Mouse (Mus musculus) intestine, embryonic 14.5 days (tissue): ENCODE measurements around the gene H2-DMb1. TPM values are rescaled to one million over a fixed set of nuclear protein-coding genes. Genes with fewer than 3 reads are reported as not detected.

Experiments used
- ATAC-seq: fragments of 200-750 bp; cut with Nextera tagmentation; replicated peaks from 2 replicates; pipeline ENCODE4 v1.8.0; 2017; ENCODE audit warnings: low read depth, moderate number of reproducible peaks, moderate TSS enrichment, moderate library complexity; ENCODE audit not compliant: low FRiP score, low TSS enrichment
- DNase-seq: peaks from one replicate; pipeline ENCODE4 v3.0.0-alpha.2; 2018; ENCODE audit warnings: low spot score
- H3K27ac ChIP-seq: fragments of 300-500 bp; sonication (generic); 2 replicates; pipeline ENCODE4 v1.5.1; 2014; ENCODE audit warnings: low read depth, mild to moderate bottlenecking, control low read depth
- H3K27me3 ChIP-seq: fragments of 300-500 bp; sonication (generic); replicated peaks from 2 replicates; pipeline ENCODE4 v1.6.1; 2014; ENCODE audit warnings: low read length, control low read depth; ENCODE audit not compliant: control insufficient read depth, insufficient read depth
- H3K36me3 ChIP-seq: fragments of 300-500 bp; sonication (generic); 2 replicates; pipeline ENCODE4 v1.6.1; 2014; ENCODE audit warnings: low read length, control low read depth; ENCODE audit not compliant: control insufficient read depth, insufficient read depth
- H3K4me1 ChIP-seq: fragments of 300-500 bp; sonication (generic); replicated peaks from 2 replicates; pipeline ENCODE4 v1.6.1; 2014; ENCODE audit warnings: low read length, control low read depth, mixed read lengths; ENCODE audit not compliant: control insufficient read depth, insufficient read depth
- H3K4me2 ChIP-seq: fragments of 300-500 bp; sonication (generic); 2 replicates; pipeline ENCODE4 v1.6.1; 2014; ENCODE audit warnings: low read length
- H3K4me3 ChIP-seq: fragments of 300-500 bp; sonication (generic); 2 replicates; pipeline ENCODE4 v1.5.1; 2014; ENCODE audit warnings: low read depth, low read length, control low read depth, mixed read lengths
- H3K9ac ChIP-seq: fragments of 300-500 bp; sonication (generic); 2 replicates; pipeline ENCODE4 v1.6.1; 2014; ENCODE audit warnings: mild to moderate bottlenecking, low read length
- H3K9me3 ChIP-seq: fragments of 300-500 bp; sonication (generic); 2 replicates; pipeline ENCODE4 v1.6.1; 2016; ENCODE audit warnings: low read length, control low read depth; ENCODE audit not compliant: control insufficient read depth
- whole genome bisulfite sequencing: fragments of 180-500 bp; shearing (Covaris S2); extraction: QIAGEN DNeasy Blood & Tissue Kit; methylation state at CpG from one replicate; pipeline ENCODE4 v1.1.7; 2014; 5-methylcytosine and 5-hydroxymethylcytosine counted together
- polyA plus RNA-seq: library from polyadenylated mRNA; unstranded; fragments of >200 nt; fragmentation: Nextera tagmentation; extraction: Ambion mirVana; gene quantifications from 2 replicates; pipeline ENCODE4 v1.2.1, GENCODE M21; 2014

H2-DMb1 gene
- polyA plus RNA-seq, 1 experiment from 2014 or later: 1.7 TPM

GRCm38 (mm10) chr17:34186885-34187260, 34.0 kb downstream of the H2-DMb1 start:
- Histone ChIP-seq H3K9me3 (no peaks in the 10 kb centered on the region), H3K4me1 (peaks cover 6% of the 10 kb centered on the region), H3K4me2 (peak overlapping the region; percentile 91), H3K4me3 (peak overlapping the region; percentile 49), H3K27me3 (peaks cover 45% of the 10 kb centered on the region), H3K9ac (peak overlapping the region; percentile 39), H3K36me3 (no peaks in the 10 kb centered on the region), H3K27ac (no peak overlapping the region)
- DNase-seq (no peak), ATAC-seq (no peak)
- WGBS: 4% methylated on average over 14 of the region's 14 CpGs

DNA sequence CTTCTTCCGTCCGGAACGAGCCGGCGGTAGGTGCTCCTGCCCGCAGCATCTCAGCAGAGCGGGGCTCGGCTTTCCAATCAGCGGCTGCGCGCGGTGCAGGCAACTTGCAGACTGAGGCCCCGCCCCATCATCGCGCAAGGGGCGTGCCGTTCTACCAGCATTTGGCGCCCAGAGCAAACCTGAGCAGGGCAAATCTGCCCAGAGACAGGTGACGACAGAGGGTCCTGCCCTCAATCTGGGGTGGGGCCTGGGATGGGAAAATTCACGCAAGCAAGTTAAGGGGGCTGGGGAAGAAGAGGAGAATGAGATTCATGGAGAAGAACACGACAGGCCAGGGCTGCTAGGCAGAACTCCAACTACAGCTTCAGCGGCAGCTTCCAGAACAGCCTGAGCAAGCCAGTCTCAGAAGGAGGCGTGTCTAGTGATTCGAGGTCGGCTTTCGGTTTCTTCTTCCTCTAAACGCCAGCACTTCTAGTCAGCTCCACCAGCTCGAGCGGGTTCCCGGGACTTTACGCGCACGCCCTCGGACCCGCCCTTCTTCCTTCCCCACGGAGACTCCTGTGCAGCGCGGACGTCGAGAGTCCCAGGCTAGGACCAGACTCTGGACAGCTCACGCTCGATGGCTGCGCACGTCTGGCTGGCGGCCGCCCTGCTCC, 34.5 kb downstream of the H2-DMb1 start, which contains the start of the genes Tap1 and Psmb9:
TSS of gene Tap1 (plus strand) at position 293 of the 656 bp plus-strand sequence.
TSS of gene Psmb9 (minus strand) at position 504 of the 656 bp plus-strand sequence.
- under 1% methylated on average over 46 of the region's 46 CpGs for WGBS
- Histone ChIP-seq H3K4me3 (peak within 1 kb of the TSS; percentile 49), H3K9me3 (no peaks in the 10 kb centered on the region), H3K36me3 (no peaks in the 10 kb centered on the region), H3K4me2 (peak within 1 kb of the TSS; percentile 91), H3K27ac (peak within 1 kb of the TSS; percentile 62), H3K4me1 (peaks cover 6% of the 10 kb centered on the region), H3K9ac (peak within 1 kb of the TSS; percentile 48), H3K27me3 (peaks cover 50% of the 10 kb centered on the region)
- peak; percentile 97 for ATAC-seq
- peak; percentile 100 for DNase-seq

DNA sequence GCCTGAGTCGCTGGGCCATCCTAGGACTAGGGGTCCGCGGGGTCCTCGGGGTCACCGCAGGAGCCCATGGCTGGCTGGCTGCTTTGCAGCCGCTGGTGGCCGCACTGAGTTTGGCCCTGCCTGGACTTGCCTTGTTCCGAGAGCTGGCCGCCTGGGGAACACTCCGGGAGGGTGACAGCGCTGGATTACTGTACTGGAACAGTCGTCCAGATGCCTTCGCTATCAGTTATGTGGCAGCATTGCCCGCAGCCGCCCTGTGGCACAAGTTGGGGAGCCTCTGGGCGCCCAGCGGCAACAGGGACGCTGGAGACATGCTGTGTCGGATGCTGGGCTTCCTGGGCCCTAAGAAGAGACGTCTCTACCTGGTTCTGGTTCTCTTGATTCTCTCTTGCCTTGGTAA, 35.1 kb downstream of the H2-DMb1 start:
- no peaks in the 10 kb centered on the region for H3K36me3 ChIP-seq
- no peaks in the 10 kb centered on the region for H3K9me3 ChIP-seq
- peaks cover 6% of the 10 kb centered on the region for H3K4me1 ChIP-seq
- H3K4me2 ChIP-seq: peak overlapping the region; percentile 91
- WGBS: 2% methylated on average over 20 of the region's 20 CpGs
- peak overlapping the region; percentile 48 for H3K9ac ChIP-seq
- peak overlapping the region; percentile 62; the same call in 1 of the 2 replicates for H3K27ac ChIP-seq
- no peak for ATAC-seq
- no peak for DNase-seq
- H3K4me3 ChIP-seq: peak overlapping the region; percentile 49
- peaks cover 53% of the 10 kb centered on the region for H3K27me3 ChIP-seq

- no peak overlapping the region for H3K9ac ChIP-seq
- DNase-seq (no peak), ATAC-seq (no peak)
- WGBS: 65% methylated on average over 6 of the region's 6 CpGs
- H3K4me3 ChIP-seq: no peak overlapping the region
- H3K9me3 ChIP-seq: no peaks in the 10 kb centered on the region
- no peak overlapping the region for H3K27ac ChIP-seq
- peaks cover 59% of the 10 kb centered on the region for H3K27me3 ChIP-seq
- no peaks in the 10 kb centered on the region for H3K36me3 ChIP-seq
- H3K4me2 ChIP-seq: no peak overlapping the region
- peaks cover 6% of the 10 kb centered on the region for H3K4me1 ChIP-seq
Measured at GRCm38 (mm10) chr17:34188986-34189385, 36.1 kb downstream of the H2-DMb1 start.

- Histone ChIP-seq H3K36me3 (no peaks in the 10 kb centered on the region), H3K9ac (no peak overlapping the region), H3K4me2 (no peak overlapping the region), H3K4me1 (peaks cover 5% of the 10 kb centered on the region), H3K4me3 (no peak overlapping the region), H3K9me3 (no peaks in the 10 kb centered on the region), H3K27ac (no peak overlapping the region), H3K27me3 (peaks cover 74% of the 10 kb centered on the region)
- no peak for DNase-seq
- 21% methylated on average over 16 of the region's 16 CpGs for WGBS
- peak; percentile 54; the same call in 1 of the 2 replicates for ATAC-seq
Measured at GRCm38 (mm10) chr17:34192852-34193251, 40.0 kb downstream of the H2-DMb1 start.

- DNase-seq (no peak), ATAC-seq (no peak)
- WGBS: 61% methylated on average over 8 of the region's 8 CpGs
- H3K27me3 ChIP-seq: peaks cover 80% of the 10 kb centered on the region
- no peak overlapping the region for H3K27ac ChIP-seq
- H3K9ac ChIP-seq: no peak overlapping the region
- H3K4me3 ChIP-seq: no peak overlapping the region
- no peaks in the 10 kb centered on the region for H3K9me3 ChIP-seq
- H3K4me1 ChIP-seq: no peaks in the 10 kb centered on the region
- no peak overlapping the region for H3K4me2 ChIP-seq
- no peaks in the 10 kb centered on the region for H3K36me3 ChIP-seq
Measured at GRCm38 (mm10) chr17:34193468-34193867, 40.6 kb downstream of the H2-DMb1 start.

- Histone ChIP-seq H3K9ac (no peak overlapping the region), H3K4me1 (no peaks in the 10 kb centered on the region), H3K27ac (no peak overlapping the region), H3K36me3 (no peaks in the 10 kb centered on the region), H3K9me3 (no peaks in the 10 kb centered on the region), H3K4me3 (no peak overlapping the region), H3K4me2 (no peak overlapping the region), H3K27me3 (peaks cover 84% of the 10 kb centered on the region)
- no peak for DNase-seq
- ATAC-seq: no peak
- 89% methylated on average over 4 of the region's 4 CpGs for WGBS
Measured at GRCm38 (mm10) chr17:34194723-34195122, 41.9 kb downstream of the H2-DMb1 start.

DNA sequence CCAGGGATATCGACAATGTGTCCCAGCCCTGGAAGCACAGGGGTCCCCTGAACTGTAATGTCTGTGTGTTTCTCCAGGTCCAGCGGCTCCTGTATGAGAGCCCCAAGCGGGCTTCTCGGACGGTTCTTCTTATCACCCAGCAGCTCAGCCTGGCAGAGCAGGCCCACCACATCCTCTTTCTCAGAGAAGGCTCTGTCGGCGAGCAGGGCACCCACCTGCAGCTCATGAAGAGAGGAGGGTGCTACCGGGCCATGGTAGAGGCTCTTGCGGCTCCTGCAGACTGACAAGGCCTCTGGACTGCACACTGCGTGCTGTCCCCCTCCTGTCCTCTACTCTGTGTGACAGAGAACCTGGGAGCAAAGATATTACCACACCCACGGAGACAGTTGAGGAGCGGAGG, 43.6 kb downstream of the H2-DMb1 start:
- H3K27me3 ChIP-seq: peaks cover 72% of the 10 kb centered on the region
- H3K9ac ChIP-seq: no peak overlapping the region
- no peaks in the 10 kb centered on the region for H3K36me3 ChIP-seq
- no peaks in the 10 kb centered on the region for H3K9me3 ChIP-seq
- H3K4me1 ChIP-seq: no peaks in the 10 kb centered on the region
- no peak for DNase-seq
- WGBS: 28% methylated on average over 12 of the region's 12 CpGs
- H3K4me2 ChIP-seq: no peak overlapping the region
- ATAC-seq: no peak
- no peak overlapping the region for H3K4me3 ChIP-seq
- no peak overlapping the region for H3K27ac ChIP-seq
